Mouse (Mus musculus) stomach, postnatal 0 days (tissue): Measurements from ENCODE around the gene Gid8.

Experiments used
- CTCF ChIP-seq: IDR thresholded peaks from 2 replicates; pipeline ENCODE4 v1.5.1; 2016; ENCODE audit warnings: antibody characterized with exemption, low read depth, mild to moderate bottlenecking, moderate library complexity
- EP300 ChIP-seq: optimal IDR thresholded peaks from 2 replicates; pipeline ENCODE3; 2016; ENCODE audit warnings: antibody characterized with exemption

- no peak for TF ChIP-seq CTCF
- TF ChIP-seq EP300, result no peak
Measured at GRCm38 (mm10) chr2:180726658-180727442, 16.9 kb downstream of the Gid8 start.
